Mouse (Mus musculus): ENCODE data around the gene Ggt6. TPM values are rescaled to one million over a fixed set of nuclear protein-coding genes. Genes with fewer than 3 reads are reported as not detected.
A peak's percentile ranks its signal among the peaks of the same experiment; 100 is the strongest.

Gene Ggt6
- polyA plus RNA-seq, 1 experiment from 2014 or later = not detected

GRCm38 (mm10) chr11:72475408-72475807 is 40.1 kb downstream of the Ggt6 start:
- 81% methylated on average over 7 of the region's 7 CpGs for WGBS
- Histone ChIP-seq H3K9me3 (no peaks in the 10 kb centered on the region), H3K27ac (peak overlapping the region; percentile 58; the same call in 1 of the 2 replicates), H3K4me3 (no peak overlapping the region), H3K36me3 (replicated peaks) (no peaks in the 10 kb centered on the region), H3K27me3 (ENCODE audit: poor library complexity, severe bottlenecking) (no peaks in the 10 kb centered on the region), H3K4me1 (peaks cover 49% of the 10 kb centered on the region)
- no peak for DNase-seq (ENCODE audit: extremely low spot score, low spot score)

GRCm38 (mm10) chr11:72476074-72476625 is 40.8 kb downstream of the Ggt6 start:
- H3K36me3 ChIP-seq (replicated peaks) = no peaks in the 10 kb centered on the region
- no peaks in the 10 kb centered on the region for H3K9me3 ChIP-seq
- no peak for DNase-seq (ENCODE audit: extremely low spot score, low spot score)
- peak overlapping the region; percentile 40; the same call in 1 of the 2 replicates for H3K27ac ChIP-seq
- H3K4me3 ChIP-seq = no peak overlapping the region; the same call in 1 of the 2 replicates
- 82% methylated on average over 7 of the region's 7 CpGs for WGBS
- H3K4me1 ChIP-seq = peaks cover 49% of the 10 kb centered on the region
- no peaks in the 10 kb centered on the region for H3K27me3 ChIP-seq (ENCODE audit: poor library complexity, severe bottlenecking)

GRCm38 (mm10) chr11:72477182-72477581 is 41.9 kb downstream of the Ggt6 start:
- no peaks in the 10 kb centered on the region for H3K9me3 ChIP-seq
- no peak overlapping the region for H3K4me3 ChIP-seq
- no peak for DNase-seq (ENCODE audit: extremely low spot score, low spot score)
- no peaks in the 10 kb centered on the region for H3K27me3 ChIP-seq (ENCODE audit: poor library complexity, severe bottlenecking)
- no peak overlapping the region for H3K27ac ChIP-seq
- peaks cover 46% of the 10 kb centered on the region for H3K4me1 ChIP-seq
- H3K36me3 ChIP-seq (replicated peaks) = no peaks in the 10 kb centered on the region
- WGBS = 52% methylated on average over 5 of the region's 5 CpGs

- no peaks in the 10 kb centered on the region for H3K27me3 ChIP-seq (ENCODE audit: poor library complexity, severe bottlenecking)
- H3K27ac ChIP-seq = peak overlapping the region; percentile 58; the same call in 1 of the 2 replicates
- peaks cover 43% of the 10 kb centered on the region for H3K4me1 ChIP-seq
- no peak overlapping the region for H3K4me3 ChIP-seq
- 92% methylated on average over 1 of the region's 1 CpGs for WGBS
- no peaks in the 10 kb centered on the region for H3K36me3 ChIP-seq (replicated peaks)
- no peaks in the 10 kb centered on the region for H3K9me3 ChIP-seq
- DNase-seq (ENCODE audit: extremely low spot score, low spot score) = no peak
These were observed 42.3 kb downstream of the Ggt6 start for GRCm38 (mm10) chr11:72477653-72478052.

- H3K27ac ChIP-seq = peak overlapping the region; percentile 58
- DNase-seq (ENCODE audit: extremely low spot score, low spot score) = no peak
- no peaks in the 10 kb centered on the region for H3K36me3 ChIP-seq (replicated peaks)
- H3K27me3 ChIP-seq (ENCODE audit: poor library complexity, severe bottlenecking) = no peaks in the 10 kb centered on the region
- no peaks in the 10 kb centered on the region for H3K9me3 ChIP-seq
- no peak overlapping the region for H3K4me3 ChIP-seq
- peaks cover 43% of the 10 kb centered on the region for H3K4me1 ChIP-seq
- 77% methylated on average over 6 of the region's 6 CpGs for WGBS
These were observed 42.9 kb downstream of the Ggt6 start for GRCm38 (mm10) chr11:72478228-72478627.

- WGBS = 82% methylated on average over 2 of the region's 2 CpGs
- Histone ChIP-seq H3K9me3 (no peaks in the 10 kb centered on the region), H3K4me1 (peaks cover 40% of the 10 kb centered on the region), H3K36me3 (replicated peaks) (no peaks in the 10 kb centered on the region), H3K27ac (peak overlapping the region; percentile 12; the same call in 1 of the 2 replicates), H3K27me3 (ENCODE audit: poor library complexity, severe bottlenecking) (no peaks in the 10 kb centered on the region), H3K4me3 (no peak overlapping the region)
- no peak for DNase-seq (ENCODE audit: extremely low spot score, low spot score)
These were observed 44.2 kb downstream of the Ggt6 start for GRCm38 (mm10) chr11:72479499-72479898.

GRCm38 (mm10) chr11:72481313-72481712 is 46.0 kb downstream of the Ggt6 start:
- no peak overlapping the region for H3K4me3 ChIP-seq
- WGBS = 83% methylated on average over 5 of the region's 5 CpGs
- peak overlapping the region; percentile 67 for H3K27ac ChIP-seq
- H3K4me1 ChIP-seq = peaks cover 34% of the 10 kb centered on the region
- DNase-seq (ENCODE audit: extremely low spot score, low spot score) = no peak
- H3K27me3 ChIP-seq (ENCODE audit: poor library complexity, severe bottlenecking) = peaks cover 8% of the 10 kb centered on the region; the same call in 1 of the 2 replicates
- no peaks in the 10 kb centered on the region for H3K36me3 ChIP-seq (replicated peaks)
- H3K9me3 ChIP-seq = no peaks in the 10 kb centered on the region

- 86% methylated on average over 4 of the region's 4 CpGs for WGBS
- Histone ChIP-seq H3K36me3 (replicated peaks) (no peaks in the 10 kb centered on the region), H3K4me3 (no peak overlapping the region), H3K27ac (peak overlapping the region; percentile 67; the same call in 1 of the 2 replicates), H3K9me3 (no peaks in the 10 kb centered on the region), H3K4me1 (peaks cover 28% of the 10 kb centered on the region), H3K27me3 (ENCODE audit: poor library complexity, severe bottlenecking) (peaks cover 14% of the 10 kb centered on the region)
- DNase-seq (ENCODE audit: extremely low spot score, low spot score) = no peak
These were observed 46.6 kb downstream of the Ggt6 start for GRCm38 (mm10) chr11:72481952-72482351.

- 71% methylated on average over 6 of the region's 6 CpGs for WGBS
- H3K4me1 ChIP-seq = peaks cover 25% of the 10 kb centered on the region
These were observed 49.2 kb downstream of the Ggt6 start for GRCm38 (mm10) chr11:72484549-72484948.

GRCm38 (mm10) chr11:72485157-72485556 is 49.8 kb downstream of the Ggt6 start:
- no peaks in the 10 kb centered on the region for H3K9me3 ChIP-seq
- no peak for DNase-seq (ENCODE audit: extremely low spot score, low spot score)
- WGBS = 77% methylated on average over 5 of the region's 5 CpGs
- peak overlapping the region; percentile 30; the same call in 1 of the 2 replicates for H3K27ac ChIP-seq
- no peaks in the 10 kb centered on the region for H3K36me3 ChIP-seq (replicated peaks)
- no peak overlapping the region for H3K4me3 ChIP-seq
- H3K4me1 ChIP-seq = peaks cover 31% of the 10 kb centered on the region
- H3K27me3 ChIP-seq (ENCODE audit: poor library complexity, severe bottlenecking) = peaks cover 46% of the 10 kb centered on the region

More at GRCm38 (mm10) chr11:72484549-72484948, 49.2 kb downstream of the Ggt6 start:
- no peak for DNase-seq (ENCODE audit: extremely low spot score, low spot score)
- Histone ChIP-seq H3K36me3 (replicated peaks) (no peaks in the 10 kb centered on the region), H3K9me3 (no peaks in the 10 kb centered on the region), H3K27me3 (ENCODE audit: poor library complexity, severe bottlenecking) (peaks cover 40% of the 10 kb centered on the region), H3K27ac (0 out of 2 replicates have a peak overlapping the region, but pooled peaks have one; percentile 11), H3K4me3 (no peak overlapping the region)

- no peak for DNase-seq (ENCODE audit: extremely low spot score, low spot score)
- H3K36me3 ChIP-seq (replicated peaks) = no peaks in the 10 kb centered on the region
- WGBS = 77% methylated on average over 11 of the region's 11 CpGs
- peaks cover 54% of the 10 kb centered on the region for H3K27me3 ChIP-seq (ENCODE audit: poor library complexity, severe bottlenecking)
- H3K27ac ChIP-seq = no peak overlapping the region
- peaks cover 32% of the 10 kb centered on the region for H3K4me1 ChIP-seq
- H3K4me3 ChIP-seq = no peak overlapping the region
- H3K9me3 ChIP-seq = no peaks in the 10 kb centered on the region
These were observed 50.6 kb downstream of the Ggt6 start for GRCm38 (mm10) chr11:72485960-72486359.

GRCm38 (mm10) chr11:72487171-72487570 is 51.8 kb downstream of the Ggt6 start:
- no peak for DNase-seq (ENCODE audit: extremely low spot score, low spot score)
- Histone ChIP-seq H3K27me3 (ENCODE audit: poor library complexity, severe bottlenecking) (peaks cover 66% of the 10 kb centered on the region), H3K36me3 (replicated peaks) (no peaks in the 10 kb centered on the region), H3K4me3 (peak overlapping the region; percentile 68), H3K27ac (peak overlapping the region; percentile 22; the same call in 1 of the 2 replicates), H3K4me1 (peaks cover 39% of the 10 kb centered on the region), H3K9me3 (no peaks in the 10 kb centered on the region)
- 69% methylated on average over 5 of the region's 5 CpGs for WGBS

GRCm38 (mm10) chr11:72487739-72488138 is 52.4 kb downstream of the Ggt6 start:
- H3K27ac ChIP-seq = no peak overlapping the region
- H3K4me3 ChIP-seq = peak overlapping the region; percentile 68
- no peaks in the 10 kb centered on the region for H3K9me3 ChIP-seq
- no peaks in the 10 kb centered on the region for H3K36me3 ChIP-seq (replicated peaks)
- WGBS = 89% methylated on average over 2 of the region's 2 CpGs
- DNase-seq (ENCODE audit: extremely low spot score, low spot score) = no peak
- H3K27me3 ChIP-seq (ENCODE audit: poor library complexity, severe bottlenecking) = peaks cover 67% of the 10 kb centered on the region
- H3K4me1 ChIP-seq = peaks cover 40% of the 10 kb centered on the region
